Mouse (Mus musculus): ENCODE measurements around the gene Uhrf2.

Gene Uhrf2

DNA sequence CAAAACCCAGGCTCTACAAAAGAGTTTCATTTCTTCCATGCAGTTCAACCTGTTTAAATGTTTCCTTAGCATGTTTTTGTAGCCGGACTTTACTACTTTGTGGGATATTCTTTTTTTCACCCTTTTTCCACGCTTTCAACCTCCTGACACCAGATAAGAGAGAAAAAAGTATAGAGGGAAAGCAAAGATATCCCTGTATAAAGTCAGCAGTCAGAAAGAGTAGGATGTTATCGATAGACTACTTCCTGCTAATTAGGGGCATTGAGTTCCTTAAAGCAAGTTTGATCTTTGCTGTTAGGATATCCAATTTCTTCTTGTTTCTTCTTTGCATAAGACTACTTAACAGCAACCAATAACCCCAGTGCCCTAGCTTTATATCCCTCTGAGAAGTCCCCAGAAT is 21.2 kb downstream of the Uhrf2 start:
- DNase-seq, result no peak

DNA sequence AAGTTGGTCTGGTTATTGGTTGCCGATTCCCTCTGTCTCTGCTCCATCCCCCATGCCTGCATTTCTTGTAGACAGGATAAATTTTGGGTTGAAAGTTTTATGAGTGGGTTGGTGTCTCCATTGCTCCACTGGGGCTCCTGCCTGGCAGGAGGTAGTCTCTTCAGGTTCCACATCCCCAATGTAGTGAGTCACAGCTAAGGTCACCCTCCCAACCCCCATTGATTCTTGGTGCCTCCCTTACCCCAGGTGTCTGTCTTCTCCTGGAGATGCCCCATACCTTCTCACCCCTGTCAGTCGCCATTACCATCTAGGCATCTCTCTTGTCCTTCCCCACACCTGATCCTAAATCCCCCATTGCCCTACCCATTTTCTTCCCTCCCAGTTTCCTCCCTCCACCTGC is 23.9 kb downstream of the Uhrf2 start:
- DNase-seq, result no peak

DNA sequence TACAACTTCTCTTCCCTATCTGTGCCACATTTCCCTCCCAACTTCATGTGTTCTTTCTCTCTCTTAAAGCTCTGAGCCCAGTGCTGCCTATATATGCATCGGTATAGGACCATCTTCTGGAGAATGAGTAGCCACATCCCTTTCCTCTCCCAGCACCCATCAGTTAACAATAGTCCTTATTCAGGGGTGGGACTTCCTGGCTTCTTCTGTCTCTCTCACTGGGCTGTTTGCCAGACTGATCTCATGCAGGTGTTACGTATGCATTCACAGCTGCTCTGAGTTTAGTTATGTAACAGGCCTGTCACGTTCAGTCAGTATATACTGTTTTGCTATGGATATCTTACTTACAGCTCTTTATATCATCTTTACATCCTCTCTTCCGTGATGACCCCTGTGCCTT is 35.5 kb downstream of the Uhrf2 start:
- no peak for DNase-seq

DNA sequence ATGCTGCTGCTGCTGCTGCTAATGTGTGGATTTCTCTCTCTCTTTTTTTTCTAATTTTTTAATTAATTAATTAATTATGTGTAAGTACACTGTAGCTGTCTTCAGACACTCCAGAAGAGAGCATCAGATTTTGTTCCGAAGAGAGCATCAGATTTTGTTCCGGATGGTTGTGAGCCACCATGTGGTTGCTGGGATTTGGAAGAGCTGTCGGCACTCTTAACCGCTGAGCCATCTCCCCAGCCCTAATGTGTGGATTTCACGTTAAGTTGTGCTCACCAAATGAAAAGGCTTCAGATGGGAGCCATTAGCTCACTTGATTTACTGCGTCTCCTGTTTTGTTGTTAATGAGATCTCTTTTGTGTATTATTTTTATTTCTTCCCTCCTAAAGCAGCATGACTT is 59.9 kb downstream of the Uhrf2 start:
- no peak for DNase-seq

DNA sequence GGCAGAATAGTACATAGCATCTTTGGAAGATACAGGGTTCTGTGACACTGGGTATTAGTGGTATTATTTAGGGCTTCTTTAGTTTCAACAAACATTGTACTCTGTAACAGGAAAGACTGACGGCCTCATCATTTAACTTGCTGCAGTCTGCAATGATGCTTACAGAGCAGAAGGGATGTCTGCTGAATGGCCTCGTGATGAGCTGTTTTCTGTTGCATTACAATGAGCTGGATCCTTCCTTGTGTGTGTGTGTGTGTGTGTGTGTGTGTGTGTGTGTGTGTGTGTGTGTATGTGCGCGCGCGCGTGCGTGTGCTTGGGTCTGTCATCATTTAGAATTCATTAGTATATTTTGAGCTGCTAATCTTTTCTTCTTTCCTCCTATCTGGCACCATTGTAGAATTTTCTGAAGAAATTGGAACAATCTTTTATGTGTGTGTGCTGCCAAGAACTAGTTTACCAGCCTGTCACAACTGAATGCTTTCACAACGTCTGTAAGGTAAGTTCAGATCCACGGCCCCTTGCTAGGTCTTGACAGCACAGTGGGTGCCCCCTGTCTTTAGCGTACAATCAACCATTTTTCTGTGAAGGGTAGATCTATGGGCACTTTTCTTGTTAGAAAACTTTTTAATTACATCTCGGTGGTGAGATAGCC is 61.5 kb downstream of the Uhrf2 start:
- DNase-seq, result no peak

DNA sequence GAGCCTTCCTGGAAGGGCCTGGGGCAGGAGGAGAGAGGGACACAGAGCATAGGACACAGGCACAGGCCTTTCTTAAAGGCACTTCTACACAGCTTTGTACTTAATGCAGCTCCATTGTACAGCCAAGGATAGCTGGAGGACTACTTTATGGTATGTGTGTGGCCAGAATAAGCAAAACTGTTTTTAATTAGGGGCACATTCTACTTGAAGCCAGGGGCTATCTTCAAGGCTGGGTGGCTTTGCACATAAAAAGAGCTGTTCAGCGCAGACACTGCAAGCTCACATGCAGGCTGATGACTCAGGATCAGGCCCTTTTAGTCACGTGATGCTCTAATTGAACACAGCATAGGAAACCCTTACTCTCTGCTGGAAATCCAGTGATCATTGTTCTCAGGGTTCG is 65.9 kb downstream of the Uhrf2 start:
- no peak for DNase-seq

DNA sequence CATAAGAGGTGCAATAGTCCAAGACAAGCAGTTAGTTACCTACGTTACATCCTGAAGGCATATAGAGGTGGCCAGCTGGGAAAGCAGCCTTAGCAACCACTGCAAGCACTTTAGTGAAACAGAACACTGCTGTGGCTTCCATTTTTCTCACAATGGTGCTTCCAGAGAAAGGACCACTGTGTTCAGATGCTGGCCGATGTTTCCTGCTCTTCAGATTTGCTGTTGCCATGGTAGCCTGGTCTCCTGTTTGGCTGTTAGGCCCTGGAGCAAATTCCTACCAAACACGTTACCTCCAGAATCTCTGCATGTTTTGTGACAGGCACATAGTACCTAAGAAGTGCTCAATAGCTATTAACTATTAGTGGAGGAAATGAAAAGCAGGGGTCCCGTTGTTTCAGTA is 66.7 kb downstream of the Uhrf2 start:
- no peak for DNase-seq

DNA sequence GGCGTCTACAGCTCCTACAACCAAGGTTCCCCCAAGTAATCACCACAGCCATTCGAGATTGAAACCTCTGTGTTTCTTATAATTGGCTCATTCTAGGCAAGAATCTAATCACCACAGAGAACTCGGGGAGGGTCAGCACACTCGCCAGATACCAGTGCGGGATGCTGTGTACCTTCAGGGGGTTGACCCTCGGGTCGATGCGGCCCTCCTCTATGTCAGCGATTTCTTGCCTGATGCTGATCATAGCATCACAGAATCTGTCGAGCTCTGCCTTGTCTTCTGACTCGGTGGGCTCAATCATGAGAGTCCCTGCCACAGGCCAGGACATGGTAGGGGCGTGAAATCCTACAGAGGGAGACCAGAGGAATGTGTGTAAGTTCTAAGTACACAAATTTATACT is 70.3 kb downstream of the Uhrf2 start:
- no peak for DNase-seq

DNA sequence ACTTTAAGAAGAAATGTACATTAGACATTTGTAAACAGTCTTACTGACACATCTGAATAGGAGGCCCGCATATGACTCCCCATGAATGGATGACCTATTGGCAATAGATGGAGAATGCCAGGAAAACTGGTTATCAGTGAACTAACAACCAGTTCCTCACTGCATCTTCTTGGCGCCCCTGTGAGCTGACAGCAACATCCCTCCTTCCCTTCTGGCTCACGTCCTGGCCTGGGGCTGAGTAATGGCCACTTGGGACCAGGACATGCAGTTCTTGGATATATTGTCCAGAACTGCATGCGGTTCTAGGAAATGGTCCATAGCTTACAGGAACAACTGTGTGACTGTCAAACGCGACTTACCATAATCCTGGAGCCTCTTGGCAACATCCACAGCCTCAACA is 72.3 kb downstream of the Uhrf2 start:
- no peak for DNase-seq

DNA sequence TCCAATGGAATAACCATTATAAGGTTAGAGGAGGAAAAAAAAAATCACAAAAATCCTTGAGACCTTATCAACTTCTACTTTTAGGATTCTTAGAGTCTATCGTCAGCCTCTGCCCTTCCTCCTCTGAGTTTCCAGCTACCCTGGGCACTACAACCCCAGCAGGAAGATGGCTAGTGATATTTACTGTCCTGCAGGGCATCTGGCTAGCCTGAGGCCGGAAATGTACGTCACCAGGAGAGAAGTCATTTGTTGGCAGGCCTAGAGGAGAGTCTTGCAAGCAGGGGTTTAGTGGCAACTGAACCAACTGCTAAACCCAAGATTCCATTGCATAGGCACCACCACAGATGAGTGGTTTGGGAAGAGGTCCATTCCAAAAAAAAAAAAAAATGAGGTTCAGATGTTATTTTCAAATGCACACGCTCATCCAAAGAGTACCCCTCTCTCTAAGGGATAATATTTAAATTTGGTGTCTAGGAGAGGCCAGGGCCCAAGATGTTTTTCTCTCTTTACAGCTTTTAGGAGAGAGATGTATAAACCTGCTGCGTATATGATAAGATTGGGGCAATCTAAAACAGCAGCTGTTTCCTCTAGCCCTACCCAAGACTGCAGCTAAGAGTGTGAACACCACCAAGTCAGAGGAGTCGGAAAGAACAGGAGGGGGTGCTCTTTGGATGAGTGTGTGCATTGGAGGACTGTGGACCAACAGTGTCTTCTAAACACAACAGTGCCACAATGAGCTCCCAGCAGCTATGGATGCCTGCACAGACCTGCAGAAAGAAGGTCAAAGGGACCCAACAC is 74.9 kb downstream of the Uhrf2 start:
- DNase-seq, result no peak

DNA sequence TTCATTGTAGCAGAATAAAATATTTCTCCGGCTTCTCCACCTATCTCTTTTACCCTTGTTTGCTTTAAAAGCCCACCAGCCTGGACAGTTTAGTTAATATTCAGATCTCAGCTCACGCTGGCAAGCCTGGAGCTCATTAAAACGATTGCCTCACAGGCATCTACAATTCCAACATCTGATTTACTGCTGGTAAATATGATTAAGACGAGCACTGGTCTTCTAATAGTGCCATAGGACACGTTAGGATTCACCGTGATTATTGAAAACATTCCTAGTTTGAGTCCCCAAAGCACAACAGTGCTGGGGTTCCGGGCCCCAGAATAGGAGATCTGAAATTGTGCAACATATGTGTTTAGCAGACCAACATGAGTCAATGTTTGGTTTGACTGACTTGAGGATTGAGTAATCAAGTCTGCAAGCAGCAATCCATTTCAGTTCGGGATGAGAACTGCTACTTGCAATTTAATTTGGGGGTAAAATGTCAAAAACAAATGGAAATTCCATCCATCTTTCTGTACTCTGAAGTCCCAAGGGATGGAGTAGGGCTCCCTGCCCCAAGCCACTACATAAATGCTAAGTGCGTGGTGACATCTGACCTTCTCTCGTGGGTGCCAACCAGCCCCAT is 77.0 kb downstream of the Uhrf2 start:
- DNase-seq, result no peak

DNA sequence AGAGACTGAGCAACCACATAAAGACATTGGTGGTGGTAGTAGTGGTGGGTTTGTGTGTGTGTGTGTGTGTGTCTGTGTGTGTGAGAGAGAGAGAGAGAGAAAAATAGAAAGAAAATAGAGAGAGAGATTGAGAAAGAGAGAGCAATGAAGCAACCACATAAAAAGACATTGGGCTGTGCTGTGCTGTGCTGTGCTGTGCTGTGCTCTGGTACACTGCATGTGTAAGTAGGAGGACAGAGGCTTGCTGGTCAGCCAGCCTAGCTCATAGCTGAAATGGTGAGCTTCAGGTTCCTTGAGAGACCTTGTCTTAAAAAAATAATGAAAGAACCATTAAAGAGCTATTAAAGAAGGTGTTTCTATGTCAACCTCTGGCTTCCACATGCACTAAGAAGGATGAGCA is 78.3 kb downstream of the Uhrf2 start:
- no peak for DNase-seq

DNA sequence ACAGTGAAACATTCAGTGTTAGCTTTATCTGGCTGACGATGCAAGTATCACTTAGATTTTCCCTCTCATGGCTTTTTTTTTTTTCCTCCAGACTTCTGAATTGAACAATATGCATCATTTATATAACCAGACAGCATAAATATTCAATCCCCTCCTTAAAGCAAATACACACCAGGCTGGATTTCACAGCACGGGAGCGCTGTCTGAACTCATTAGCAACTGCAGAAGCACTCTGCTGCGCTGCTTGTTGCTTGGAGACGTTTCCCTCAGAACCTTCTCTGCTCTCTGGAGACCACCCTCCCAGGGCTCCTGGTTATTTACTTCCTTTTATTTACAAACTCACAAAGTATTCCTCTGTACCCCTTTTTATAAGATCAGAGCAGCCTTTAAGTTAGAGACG is 78.8 kb downstream of the Uhrf2 start:
- no peak for DNase-seq

DNA sequence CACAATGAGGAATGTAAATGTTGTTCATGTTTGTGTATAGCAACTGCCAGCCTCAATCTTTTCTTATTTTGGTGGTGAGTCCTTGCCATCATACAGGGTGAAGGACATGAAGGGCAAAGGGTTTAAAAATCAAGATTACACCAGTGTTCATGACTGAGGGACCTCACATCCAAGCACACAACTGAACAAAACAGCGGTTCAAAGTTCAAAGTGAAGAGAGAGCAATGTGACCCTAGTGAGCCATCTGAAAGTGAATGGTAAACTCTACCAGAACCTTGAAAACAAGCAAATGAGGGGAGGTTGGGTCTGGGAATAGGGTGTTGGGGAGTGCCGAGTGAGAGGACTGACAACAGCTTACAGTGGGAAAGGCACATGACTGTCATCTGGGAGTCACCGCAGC is 81.1 kb downstream of the Uhrf2 start:
- no peak for DNase-seq

DNA sequence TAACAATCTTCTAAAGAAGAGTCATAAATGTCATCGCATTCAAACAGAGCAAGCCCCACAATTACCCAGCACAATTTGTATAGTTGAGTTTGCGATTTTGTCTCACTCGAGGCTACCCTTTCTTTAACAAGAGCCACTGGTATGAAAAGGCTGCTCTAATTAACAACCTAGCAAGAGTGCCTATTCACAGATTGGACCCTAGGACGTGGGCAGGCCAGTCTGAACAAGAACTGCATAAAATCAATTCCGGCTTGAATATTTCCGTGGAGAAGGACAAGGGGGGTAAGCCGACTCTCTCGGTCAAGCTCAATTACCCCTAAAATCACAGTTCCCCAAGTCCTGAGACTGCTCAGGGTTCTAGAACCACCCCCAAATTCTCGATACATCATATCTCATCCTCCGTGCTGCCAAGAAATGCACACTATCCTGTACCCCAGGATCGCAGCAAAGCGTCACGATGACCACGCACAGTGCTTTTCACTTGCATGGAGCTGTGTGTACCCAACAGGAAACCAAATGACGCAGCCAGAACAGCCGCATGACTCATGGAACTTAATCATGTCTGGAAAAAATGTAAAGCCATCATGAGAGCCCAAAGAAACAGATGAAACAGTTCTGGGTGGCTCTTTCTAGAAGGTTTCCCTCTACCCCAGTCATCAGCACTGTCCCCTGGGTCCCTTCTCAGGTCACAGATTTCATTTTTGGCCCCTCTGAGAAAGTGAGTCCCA is 82.8 kb downstream of the Uhrf2 start:
- DNase-seq, result no peak

DNA sequence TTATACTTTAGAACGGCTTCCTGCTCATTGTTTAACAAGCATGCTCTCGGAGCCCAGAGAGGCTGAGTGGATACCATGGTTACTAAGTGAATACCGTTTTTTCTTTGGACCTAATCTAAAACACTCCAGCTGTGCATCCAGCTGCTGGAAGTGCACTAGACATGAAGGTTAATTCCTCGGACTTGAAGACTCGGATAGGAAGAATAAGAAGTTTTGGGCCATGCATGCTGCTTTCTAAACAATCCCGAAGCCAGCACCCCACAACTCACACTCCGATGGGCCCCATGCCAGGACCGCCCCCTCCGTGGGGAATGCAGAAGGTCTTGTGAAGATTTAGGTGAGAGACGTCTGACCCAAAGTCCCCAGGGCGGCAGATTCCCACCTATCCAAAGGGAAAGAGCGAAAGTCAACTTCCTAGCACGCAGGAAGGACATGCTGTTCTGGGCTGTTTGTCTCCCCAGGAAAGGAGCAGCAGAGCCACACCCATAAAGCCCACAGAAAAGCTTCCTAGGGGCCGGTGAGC is 84.7 kb downstream of the Uhrf2 start:
- no peak for DNase-seq

DNA sequence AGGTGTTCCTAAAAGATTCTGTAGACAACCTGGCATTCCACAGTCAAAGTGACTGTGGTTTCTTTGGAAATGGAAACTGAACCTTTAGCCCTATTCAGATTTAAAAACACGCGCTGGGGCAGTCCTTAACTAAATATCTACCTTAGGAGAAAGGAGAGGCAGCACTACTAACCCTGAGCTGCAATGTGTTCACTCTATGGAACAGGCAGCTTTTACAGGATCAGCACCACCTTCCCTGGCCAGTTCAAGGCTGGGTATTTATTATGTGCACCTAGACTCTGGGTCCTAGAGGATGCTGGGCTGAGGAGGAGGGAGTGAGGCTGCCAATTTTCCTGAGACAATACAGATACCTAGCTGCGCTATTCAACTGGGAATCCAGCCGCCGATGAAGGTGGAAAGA is 85.3 kb downstream of the Uhrf2 start:
- no peak for DNase-seq

DNA sequence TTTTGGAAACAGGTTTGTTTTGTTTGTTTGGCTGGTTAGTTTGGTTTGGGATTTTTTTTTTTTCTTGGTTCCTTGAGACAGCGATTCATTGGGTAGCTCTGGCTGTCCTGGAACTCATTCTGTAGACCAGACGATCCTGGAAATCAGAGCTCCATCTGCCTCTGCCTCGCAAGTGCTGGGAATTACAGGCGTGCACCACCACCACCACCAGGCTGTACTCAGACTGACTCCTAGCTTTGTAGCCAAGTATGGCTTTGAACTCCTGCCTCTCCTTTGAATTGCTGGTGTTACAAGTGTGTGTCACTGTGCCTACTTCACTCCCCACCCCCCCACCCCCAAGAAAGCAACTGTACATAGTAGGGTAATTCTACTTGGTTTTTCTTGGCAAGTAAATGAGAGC is 86.9 kb downstream of the Uhrf2 start:
- DNase-seq, result no peak

DNA sequence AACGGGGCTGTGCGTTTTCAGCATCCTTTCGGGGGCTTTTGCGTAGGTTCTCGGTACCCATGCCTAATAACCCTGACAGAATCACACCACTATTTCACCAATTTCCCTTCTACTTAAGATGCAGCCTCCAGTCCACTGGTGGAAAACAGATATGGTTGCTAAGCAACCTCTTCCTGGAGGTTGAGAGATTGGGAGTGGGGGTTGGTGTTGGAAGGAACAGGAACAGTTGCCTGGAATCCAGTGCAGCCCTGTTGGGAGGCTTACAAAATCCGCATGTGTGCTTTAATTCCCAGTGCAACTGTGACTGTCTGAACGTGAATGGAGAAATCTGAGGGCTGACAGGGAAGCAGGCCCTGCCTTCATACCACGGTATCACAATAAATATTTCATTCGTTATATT is 87.5 kb downstream of the Uhrf2 start:
- no peak for DNase-seq

DNA sequence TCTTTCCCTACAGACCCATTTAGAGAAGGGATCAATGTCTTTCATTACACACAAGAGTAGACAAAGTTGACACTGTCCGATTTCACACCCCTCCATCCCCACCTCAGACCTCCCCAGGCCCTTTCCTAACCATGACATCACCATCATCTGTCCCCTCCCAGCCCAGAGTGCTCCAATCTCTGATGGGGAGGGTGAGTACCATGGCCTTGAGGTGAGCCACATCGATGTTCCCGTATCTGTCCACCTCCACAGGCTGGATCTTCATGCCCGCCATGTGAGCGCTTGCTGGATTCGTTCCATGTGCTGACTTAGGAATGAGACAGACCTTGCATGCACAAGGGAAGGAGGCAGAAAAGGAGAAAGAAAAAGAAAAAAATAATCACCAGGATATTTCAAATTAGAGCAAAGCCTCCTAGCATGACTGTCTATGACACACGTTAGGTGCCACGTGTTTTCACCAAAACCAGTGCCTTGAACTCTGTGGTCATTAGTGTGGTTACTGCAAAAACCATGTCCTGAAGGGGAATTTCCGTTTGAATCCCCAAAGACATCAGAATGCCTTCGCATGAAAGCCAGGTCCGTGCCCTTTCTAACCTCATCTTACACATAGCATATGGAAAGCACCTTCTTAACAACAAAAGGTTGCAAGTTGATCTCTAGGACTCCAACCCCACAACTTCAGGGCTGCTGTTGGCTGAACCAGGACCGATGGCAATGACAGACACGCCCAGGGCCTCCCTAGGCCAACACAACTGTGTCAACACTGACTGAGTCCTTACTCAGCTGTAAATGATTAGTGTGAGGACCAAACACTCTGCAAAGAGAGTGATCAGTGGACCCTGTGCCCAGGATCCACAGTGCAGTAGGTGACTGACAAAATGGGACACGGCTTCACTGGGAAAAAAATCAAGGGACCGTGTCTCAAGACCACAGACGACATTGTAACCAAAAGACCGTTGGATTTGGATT is 88.3 kb downstream of the Uhrf2 start:
- DNase-seq, result no peak

DNA sequence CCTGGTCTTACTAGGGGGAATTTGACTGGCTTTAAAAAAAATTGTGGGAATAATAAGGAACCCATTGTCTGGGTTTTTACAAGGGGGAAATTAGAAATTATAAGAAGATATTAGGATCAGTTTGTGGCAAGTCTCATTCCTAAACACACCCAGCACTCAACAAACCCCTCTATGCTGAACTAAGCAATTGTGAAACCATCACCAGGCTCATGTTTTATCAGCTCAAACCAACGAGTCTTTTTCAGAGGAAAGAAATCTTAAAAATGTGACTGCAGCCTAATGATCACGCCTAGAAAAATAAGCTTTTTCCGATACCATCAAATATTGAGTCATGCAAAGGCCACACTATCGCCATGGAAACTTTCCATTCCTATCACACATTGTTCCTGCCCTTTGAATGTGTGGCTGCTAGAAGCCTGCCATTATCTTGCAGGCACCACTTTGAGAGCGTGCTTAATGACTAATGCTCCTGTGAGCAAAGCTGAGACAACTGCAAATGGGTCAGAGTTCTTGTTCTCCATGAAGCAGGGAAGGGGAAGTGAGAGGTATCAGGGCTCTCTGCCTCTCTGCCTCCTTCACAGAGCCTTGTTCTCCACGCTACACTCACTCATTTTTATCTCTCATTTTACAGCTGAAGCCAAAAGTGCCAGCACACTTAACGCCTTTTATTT is 94.8 kb downstream of the Uhrf2 start:
- DNase-seq, result no peak

DNA sequence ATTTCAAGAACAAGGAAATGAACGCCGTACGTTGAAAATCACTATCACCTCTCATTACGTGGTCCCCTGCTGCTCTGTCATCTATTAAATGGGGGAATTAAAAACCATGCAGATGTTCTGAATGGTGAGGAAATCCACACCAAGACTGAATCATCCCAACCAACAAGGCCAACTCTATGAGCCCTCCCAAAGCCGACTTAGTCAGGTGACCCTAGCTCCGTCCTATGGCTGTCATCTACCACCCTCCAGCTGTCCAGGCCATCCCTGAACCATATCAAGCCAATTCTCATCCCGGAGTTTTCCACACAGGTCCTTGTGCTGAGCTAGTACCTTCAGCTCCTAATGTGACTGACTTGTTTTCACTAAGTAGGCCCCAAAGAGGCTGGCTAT is 95.4 kb downstream of the Uhrf2 start:
- no peak for DNase-seq

Data from B cell, adult 2 months (primary cell).